Mouse (Mus musculus) embryonic fibroblast, embryonic 13.5 days (primary cell): ENCODE data around the gene Hmga2. TPM values are rescaled to one million over a fixed set of nuclear protein-coding genes. Genes with fewer than 3 reads are reported as not detected.

Source experiments
- H3K27ac ChIP-seq: 2 replicates; pipeline ENCODE4 v1.5.1; 2012; ENCODE audit warnings: low read length, control low read depth, inconsistent platforms; ENCODE audit not compliant: insufficient read depth
- H3K4me1 ChIP-seq: 2 replicates; pipeline ENCODE4 v1.6.1; 2011; ENCODE audit warnings: low read length; ENCODE audit not compliant: control insufficient read depth, insufficient read depth
- H3K4me3 ChIP-seq: 2 replicates; pipeline ENCODE4 v1.5.1; 2011; ENCODE audit warnings: mild to moderate bottlenecking, control low read depth, low read length; ENCODE audit not compliant: insufficient read depth
- CTCF ChIP-seq: IDR thresholded peaks from 2 replicates; pipeline ENCODE4 v1.5.1; 2011; ENCODE audit warnings: mild to moderate bottlenecking, control low read depth, low read length, moderate library complexity, borderline replicate concordance; ENCODE audit not compliant: insufficient read depth
- POLR2A ChIP-seq: IDR thresholded peaks from 2 replicates; pipeline ENCODE4 v1.6.1; 2011; ENCODE audit warnings: low read depth, mild to moderate bottlenecking, control low read depth, low read length, moderate library complexity
- polyA plus RNA-seq: library from polyadenylated mRNA; stranded (reverse); fragments of >200 nt; gene quantifications from 2 replicates; pipeline ENCODE4 v1.2.4, GENCODE M21; 2011; ENCODE audit warnings: low read depth; ENCODE audit not compliant: missing spikeins, insufficient read length

The Hmga2 gene
- polyA plus RNA-seq, 1 experiment = 195 TPM

- H3K4me1 ChIP-seq = no peaks in the 10 kb centered on the region; the same call in none of the 2 replicates
- TF ChIP-seq CTCF (no peak), POLR2A (no peak)
- H3K4me3 ChIP-seq = no peak overlapping the region
- H3K27ac ChIP-seq = no peak overlapping the region
Measured at GRCm38 (mm10) chr10:120327946-120328345, 148.3 kb downstream of the Hmga2 start.

GRCm38 (mm10) chr10:120323584-120324203 is 152.6 kb downstream of the Hmga2 start:
- Histone ChIP-seq H3K27ac (no peak overlapping the region), H3K4me3 (no peak overlapping the region), H3K4me1 (no peaks in the 10 kb centered on the region; the same call in 1 of the 2 replicates)
- TF ChIP-seq POLR2A (no peak), CTCF (no peak)

GRCm38 (mm10) chr10:120322815-120323214 is 153.5 kb downstream of the Hmga2 start:
- Histone ChIP-seq H3K27ac (no peak overlapping the region), H3K4me3 (no peak overlapping the region), H3K4me1 (no peaks in the 10 kb centered on the region; the same call in 1 of the 2 replicates)
- TF ChIP-seq POLR2A (no peak), CTCF (no peak)

GRCm38 (mm10) chr10:120319614-120320013 is 156.7 kb downstream of the Hmga2 start:
- Histone ChIP-seq H3K4me3 (no peak overlapping the region), H3K27ac (no peak overlapping the region), H3K4me1 (no peaks in the 10 kb centered on the region; the same call in 1 of the 2 replicates)
- TF ChIP-seq POLR2A (no peak), CTCF (no peak)

Other genes with a start within 250 kb of the Hmga2 start
- 31.6 and 49.1 TPM in 2 replicates for gene Llph, start 249.4 kb downstream of the Hmga2 start, polyA plus RNA-seq